Mouse (Mus musculus): ENCODE results near the gene Tmem52.

- TF ChIP-seq CTCF (conservative IDR thresholded peaks at IDR 0.05; ENCODE audit: low read length) (no peak), NANOG (IDR thresholded peaks at IDR 0.05; ENCODE audit: borderline replicate concordance, low read length) (no peak), POU5F1 (IDR thresholded peaks at IDR 0.05; ENCODE audit: borderline replicate concordance, low read length) (no peak)
Observed at GRCm38 (mm10) chr4:155466080-155466479, 2.8 kb upstream of the Tmem52 start.

Measured in E14TG2a.4 (cell line).